Mouse (Mus musculus) cerebellum, adult 11 months (tissue): ENCODE results near the gene Apoe.

Experiments
- DNase-seq: peaks from one replicate; pipeline ENCODE4 v3.0.0; 2022

The Apoe gene

GRCm38 (mm10) chr7:19715239-19716054, 16.5 kb upstream of the Apoe start, which contains the start of gene Tomm40:
TSS of gene Tomm40 (minus strand) at chr7:19715438.
- peak; percentile 99 for DNase-seq

- no peak for DNase-seq
These were observed 15.8 kb upstream of the Apoe start for GRCm38 (mm10) chr7:19714836-19715235.

GRCm38 (mm10) chr7:19713598-19713997, 14.6 kb upstream of the Apoe start:
- DNase-seq: no peak

GRCm38 (mm10) chr7:19713196-19713595, 14.2 kb upstream of the Apoe start:
- peak; percentile 44 for DNase-seq

- DNase-seq: no peak
These were observed 13.4 kb upstream of the Apoe start for GRCm38 (mm10) chr7:19712414-19712813.

- DNase-seq: no peak
These were observed 11.7 kb upstream of the Apoe start for GRCm38 (mm10) chr7:19710650-19711049.

GRCm38 (mm10) chr7:19705271-19705670, 6.3 kb upstream of the Apoe start:
- DNase-seq: no peak

GRCm38 (mm10) chr7:19704475-19704874, 5.5 kb upstream of the Apoe start:
- no peak for DNase-seq

GRCm38 (mm10) chr7:19702859-19703555, 4.0 kb upstream of the Apoe start:
- no peak for DNase-seq

GRCm38 (mm10) chr7:19701069-19701761, 2.2 kb upstream of the Apoe start:
- no peak for DNase-seq

- no peak for DNase-seq
These were observed 1.5 kb upstream of the Apoe start for GRCm38 (mm10) chr7:19700299-19701068.

GRCm38 (mm10) chr7:19699827-19700148, 800 bp upstream of the Apoe start:
- no peak for DNase-seq

- DNase-seq: no peak
These were observed 760 bp downstream of the Apoe start for GRCm38 (mm10) chr7:19697949-19698906.

- DNase-seq: no peak
These were observed 2.6 kb downstream of the Apoe start for GRCm38 (mm10) chr7:19696336-19696873.

- DNase-seq: no peak
These were observed 3.1 kb downstream of the Apoe start for GRCm38 (mm10) chr7:19695881-19696280.

- no peak for DNase-seq
These were observed 3.8 kb downstream of the Apoe start for GRCm38 (mm10) chr7:19695213-19695594.

- DNase-seq: no peak
These were observed 4.4 kb downstream of the Apoe start for GRCm38 (mm10) chr7:19694336-19695212.

GRCm38 (mm10) chr7:19693421-19693820, 5.6 kb downstream of the Apoe start:
- no peak for DNase-seq

GRCm38 (mm10) chr7:19691873-19692865, 6.8 kb downstream of the Apoe start, which contains the start of gene Apoc1:
TSS of gene Apoc1 (minus strand) at chr7:19692660.
- DNase-seq: no peak
